ENCODE assay signal across 8 mouse cellular contexts in the genomic region with DNA sequence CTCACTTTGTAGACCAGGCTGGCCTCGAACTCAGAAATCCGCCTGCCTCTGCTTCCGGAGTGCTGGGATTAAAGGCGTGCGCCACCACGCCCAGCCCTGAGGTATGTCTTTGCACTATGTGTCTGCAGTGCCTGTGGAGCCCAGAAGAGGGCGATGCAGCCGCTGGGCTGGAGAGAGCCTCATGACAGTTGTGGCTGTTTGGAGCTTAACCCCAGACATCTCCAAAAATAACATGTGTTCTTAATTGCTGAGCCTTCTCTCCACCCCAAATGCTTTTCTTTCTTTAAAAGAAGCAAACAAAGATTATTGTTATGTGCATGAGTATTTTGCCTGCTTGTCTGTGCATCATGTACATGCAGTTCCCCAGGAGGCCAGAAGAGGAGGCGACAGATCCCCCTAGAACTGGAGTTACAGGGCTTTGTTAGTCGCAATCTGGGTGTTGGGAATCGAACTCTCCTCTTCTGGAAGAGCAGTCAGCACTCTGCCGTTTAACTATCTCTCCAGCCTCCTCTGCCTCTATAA. TPM values are rescaled to one million over a fixed set of nuclear protein-coding genes. Genes with fewer than 3 reads are reported as not detected.
DNase-seq lines count a peak whose midpoint lies in the region; TF ChIP-seq lines count a peak whose summit lies in the region.
"Had no signal": no experiment of that assay in that cellular context is flagged by ENCODE, and none has a peak within 500 bp of the region (broad histone marks: within the 10 kb centered on the region; RNA-seq: fewer than 3 reads in every experiment).

No protein-coding gene starts in this region.

- H3K4me1 ChIP-seq in small intestine, adult 2 months (ENCODE audit: control insufficient read depth, insufficient read depth, insufficient read length, low read length) = peaks cover 7% of the 10 kb centered on the region

- no peaks in the 10 kb centered on the region for H3K27me3 ChIP-seq in small intestine, adult 2 months (ENCODE audit: control insufficient read depth, insufficient read depth, low read length)

- 63% methylated on average over 12 of the region's 12 CpGs for WGBS in small intestine, adult 2 months

- H3K36me3 ChIP-seq in small intestine, adult 2 months (ENCODE audit: control insufficient read depth, insufficient read depth, low read length) = 0 out of 2 replicates have a peak, but pooled peaks cover 2% of the 10 kb centered on the region

- TF ChIP-seq CTCF in small intestine, adult 2 months (IDR thresholded peaks at IDR 0.05; ENCODE audit: extremely low read depth, insufficient read length, insufficient replicate concordance, low read depth, low read length) = peak; percentile 56; the same call in 1 of the 2 replicates

- TF ChIP-seq POLR2A in small intestine, adult 2 months (IDR thresholded peaks at IDR 0.05; ENCODE audit: low read depth, low read length) = no peak

- peak overlapping the region; percentile 38 for H3K4me3 ChIP-seq in small intestine, adult 2 months (ENCODE audit: low read depth, low read length)

- H3K27ac ChIP-seq in small intestine, adult 2 months (ENCODE audit: insufficient read depth, low read depth, low read length) = peak overlapping the region; percentile 40; the same call in 1 of the 2 replicates

- DNase-seq in urinary bladder, postnatal 25 days (ENCODE audit: low spot score) = peak; percentile 44
- no peak for DNase-seq in urinary bladder, postnatal 10 days (ENCODE audit: low spot score)
- DNase-seq in cerebellum, adult 8-10 months = peak; percentile 71
- peak; percentile 58 for DNase-seq in gastrocnemius, postnatal 25 days
- DNase-seq in kidney, adult 8-10 months = peak; percentile 57 to 65
- peak; percentile 58 for DNase-seq in lung, postnatal 14 days

RNA-seq across cellular contexts. Expression of a gene that starts 0.7 kb away (rescaled TPM):
- 10 to 100 TPM; 15.6 to 15.9 TPM for total RNA-seq in gastrocnemius, postnatal 25 days (2021)
- 133 and 253 TPM in 2 replicates for polyA plus RNA-seq in small intestine, adult 2 months (2012; rRNA removed)

RNA-seq across cellular contexts. Expression of a gene that starts 1.0 kb away (rescaled TPM):
- 10 to 100 TPM; 32.0 to 38.1 TPM for total RNA-seq in gastrocnemius, postnatal 25 days (2021)
- polyA plus RNA-seq in small intestine, adult 2 months (2012; rRNA removed) = 25.3 and 48.5 TPM in 2 replicates

RNA-seq across cellular contexts. Expression of a gene that starts 8.7 kb away (rescaled TPM):
- total RNA-seq in gastrocnemius, postnatal 25 days (2021) = 1 to 10 TPM; 1.1 to 2.5 TPM
- polyA plus RNA-seq in small intestine, adult 2 months (2012; rRNA removed) = 0.03 and 0.09 TPM in 2 replicates

RNA-seq across cellular contexts. Expression of a gene that starts 18.8 kb away (rescaled TPM):
- total RNA-seq in gastrocnemius, postnatal 25 days (2021) = 1 to 10 TPM; 4.2 TPM
- 22.1 and 45.8 TPM in 2 replicates for polyA plus RNA-seq in small intestine, adult 2 months (2012; rRNA removed)

RNA-seq across cellular contexts. Expression of a gene that starts 19.0 kb away (rescaled TPM):
- total RNA-seq in gastrocnemius, postnatal 25 days (2021) = not detected
- 1.5 TPM in 1 of 2 replicates, not detected in the other for polyA plus RNA-seq in small intestine, adult 2 months (2012; rRNA removed)
- total RNA-seq: layer of hippocampus, adult 18-20 months had no signal
